Mouse (Mus musculus) MEL (cell line): Measurements from ENCODE around the gene Cd151. TPM values are rescaled to one million over a fixed set of nuclear protein-coding genes. Genes with fewer than 3 reads are reported as not detected.

Experiments used
- DNase-seq: peaks from one replicate; pipeline ENCODE4 v3.0.0; 2011; ENCODE audit warnings: low read depth, low spot score
- H3K27ac ChIP-seq: 2 replicates; pipeline ENCODE4 v1.5.1; 2012; ENCODE audit warnings: low read depth, mild to moderate bottlenecking, control low read depth, low read length, moderate library complexity; ENCODE audit not compliant: control insufficient read depth
- H3K27me3 ChIP-seq, 2 experiments: fragments of 150-350 bp in 1 of 2; sonication (generic) in 1 of 2; 2 replicates each; pipeline ENCODE4 v1.6.1; 2012; ENCODE audit warnings: low read length in 2 of 2, mild to moderate bottlenecking in 2 of 2, improper control_type of control experiment in 1 of 2, moderate library complexity in 1 of 2; ENCODE audit not compliant: insufficient read depth in 2 of 2, control insufficient read depth in 1 of 2
- H3K36me3 ChIP-seq, 2 experiments: 2 replicates each; pipeline ENCODE4 v1.6.1; 2012 to 2014; ENCODE audit warnings: low read length in 2 of 2, improper control_type of control experiment in 1 of 2, inconsistent platforms in 1 of 2, mild to moderate bottlenecking in 1 of 2; ENCODE audit not compliant: insufficient read depth in 2 of 2, control insufficient read depth in 1 of 2
- H3K4me1 ChIP-seq, 2 experiments: fragments of 150-350 bp in 1 of 2; sonication (generic) in 1 of 2; 2 replicates each; pipeline ENCODE4 v1.6.1; 2012; ENCODE audit warnings: low read length in 2 of 2, improper control_type of control experiment in 1 of 2, mild to moderate bottlenecking in 1 of 2; ENCODE audit not compliant: insufficient read depth in 2 of 2, control insufficient read depth in 1 of 2
- H3K4me3 ChIP-seq, 2 experiments: fragments of 150-350 bp in 1 of 2; sonication (generic) in 1 of 2; 2 replicates each; pipeline ENCODE4 v1.5.1; 2012; ENCODE audit warnings: low read depth in 2 of 2, low read length in 2 of 2, mild to moderate bottlenecking in 2 of 2, moderate library complexity in 2 of 2, control low read depth in 1 of 2, improper control_type of control experiment in 1 of 2; ENCODE audit not compliant: control insufficient read depth in 1 of 2, insufficient read depth in 1 of 2
- H3K79me2 ChIP-seq: 2 replicates; pipeline ENCODE4 v1.6.1; 2012; ENCODE audit warnings: mild to moderate bottlenecking, low read length, moderate library complexity; ENCODE audit not compliant: control insufficient read depth, poor library complexity, insufficient read depth
- H3K9ac ChIP-seq: 2 replicates; pipeline ENCODE4 v1.6.1; 2012; ENCODE audit warnings: low read depth, mild to moderate bottlenecking, control low read depth, low read length, moderate library complexity; ENCODE audit not compliant: control insufficient read depth, poor library complexity, severe bottlenecking
- H3K9me3 ChIP-seq: fragments of 150-350 bp; sonication (generic); replicated peaks from 2 replicates; pipeline ENCODE4 v1.6.1; 2012; ENCODE audit warnings: mild to moderate bottlenecking, low read length, improper control_type of control experiment, moderate library complexity; ENCODE audit not compliant: insufficient read depth
- BHLHE40 ChIP-seq: IDR thresholded peaks from 2 replicates; pipeline ENCODE4 v1.6.1; 2012; ENCODE audit warnings: low read depth, mild to moderate bottlenecking, inconsistent platforms, low read length, improper control_type of control experiment, borderline replicate concordance
- GABPA ChIP-seq: IDR thresholded peaks from 2 replicates; pipeline ENCODE4 v1.6.1; 2012; ENCODE audit warnings: low read depth, mild to moderate bottlenecking, inconsistent platforms, low read length, improper control_type of control experiment, moderate library complexity
- KAT2A ChIP-seq: conservative IDR thresholded peaks from 2 replicates; pipeline ENCODE4 v1.6.1; 2012; ENCODE audit warnings: low read depth, low read length, improper control_type of control experiment, inconsistent platforms
- MAFK ChIP-seq: IDR thresholded peaks from 2 replicates; pipeline ENCODE4 v1.6.1; 2011; ENCODE audit warnings: low read depth, mild to moderate bottlenecking, low read length, improper control_type of control experiment, borderline replicate concordance
- MAZ ChIP-seq: IDR thresholded peaks from 2 replicates; pipeline ENCODE4 v1.6.1; 2012; ENCODE audit warnings: low read depth, mild to moderate bottlenecking, inconsistent platforms, low read length, improper control_type of control experiment
- MEF2A ChIP-seq: IDR thresholded peaks from 2 replicates; pipeline ENCODE4 v1.6.1; 2014; ENCODE audit warnings: low read depth, mild to moderate bottlenecking, inconsistent platforms, low read length, improper control_type of control experiment; ENCODE audit not compliant: poor library complexity, insufficient replicate concordance, severe bottlenecking; ENCODE audit errors: extremely low read depth
- MYB ChIP-seq: IDR thresholded peaks from 2 replicates; pipeline ENCODE4 v1.6.1; 2011; ENCODE audit warnings: mild to moderate bottlenecking, low read depth, low read length, improper control_type of control experiment
- POLR2AphosphoS2 ChIP-seq: IDR thresholded peaks from 2 replicates; pipeline ENCODE4 v1.6.1; 2011; ENCODE audit warnings: low read length, improper control_type of control experiment
- POLR2AphosphoS5 ChIP-seq: IDR thresholded peaks from 2 replicates; pipeline ENCODE4 v1.6.1; 2012; ENCODE audit warnings: low read depth, borderline replicate concordance, mild to moderate bottlenecking, inconsistent platforms, low read length, moderate library complexity, mixed read lengths
- RAD21 ChIP-seq: IDR thresholded peaks from 2 replicates; pipeline ENCODE4 v1.6.1; 2011; ENCODE audit warnings: mild to moderate bottlenecking, low read depth, low read length, improper control_type of control experiment
- SIN3A ChIP-seq: IDR thresholded peaks from 2 replicates; pipeline ENCODE4 v1.6.1; 2012; ENCODE audit warnings: low read length, improper control_type of control experiment, inconsistent platforms
- UBTF ChIP-seq: IDR thresholded peaks from 2 replicates; pipeline ENCODE4 v1.6.1; 2012; ENCODE audit warnings: low read depth, mild to moderate bottlenecking, inconsistent platforms, low read length, improper control_type of control experiment, moderate library complexity, borderline replicate concordance; ENCODE audit not compliant: insufficient read depth
- USF1 ChIP-seq: IDR thresholded peaks from 2 replicates; pipeline ENCODE4 v1.6.1; 2014; ENCODE audit warnings: low read depth, mild to moderate bottlenecking, inconsistent platforms, low read length, improper control_type of control experiment, moderate library complexity
- ZKSCAN1 ChIP-seq: IDR thresholded peaks from 2 replicates; pipeline ENCODE4 v1.6.1; 2012; ENCODE audit warnings: low read depth, mild to moderate bottlenecking, inconsistent platforms, low read length, improper control_type of control experiment, moderate library complexity
- ZMIZ1 ChIP-seq: IDR thresholded peaks from 2 replicates; pipeline ENCODE4 v1.6.1; 2012; ENCODE audit warnings: low read depth, mild to moderate bottlenecking, inconsistent platforms, low read length, improper control_type of control experiment, moderate library complexity
- polyA plus RNA-seq, 2 experiments: library from polyadenylated mRNA; stranded (reverse) in 1 of 2; unstranded in 1 of 2; fragments of >175 nt in 1 of 2; fragments of >200 nt in 1 of 2; gene quantifications; 2 replicates each; pipeline versions ENCODE4 v1.2.1 to v1.2.4; 2012; ENCODE audit warnings: low replicate concordance in 2 of 2, low read depth in 1 of 2; ENCODE audit not compliant: insufficient read length in 2 of 2, insufficient read depth in 1 of 2, missing spikeins in 1 of 2
- total RNA-seq: library from RNA; depleted of rRNA; stranded (reverse); fragments of 300-350 nt; gene quantifications from 2 replicates; pipeline ENCODE4 v1.2.3, GENCODE M21; 2012

Cd151 gene
- total and polyA plus RNA-seq, 3 experiments, result 40.6 to 86.6 TPM; not detected in 1

GRCm38 (mm10) chr7:141428701-141429100, 38.5 kb upstream of the Cd151 start:
- TF ChIP-seq BHLHE40, result no peak
- TF ChIP-seq ZKSCAN1, result no peak
- TF ChIP-seq UBTF, result no peak
- TF ChIP-seq MAFK, result no peak
- TF ChIP-seq MEF2A, result no peak
- no peak for TF ChIP-seq SIN3A
- no peak for TF ChIP-seq ZMIZ1
- no peak for TF ChIP-seq KAT2A
- no peak for TF ChIP-seq USF1
- no peak for TF ChIP-seq RAD21
- no peak for TF ChIP-seq MYB
- no peak for TF ChIP-seq GABPA
- no peak for TF ChIP-seq POLR2AphosphoS5
- TF ChIP-seq, all 39 proteins: peak for 0
- H3K36me3 ChIP-seq, result peaks cover 0 to 4% of the 10 kb centered on the region in 2 experiments; a peak in 1 of 4 replicates
- peaks cover 0 to 6% of the 10 kb centered on the region in 2 experiments; a peak in 1 of 4 replicates for H3K4me1 ChIP-seq
- no peaks in the 10 kb centered on the region for H3K27me3 ChIP-seq
- no peak overlapping the region for H3K9ac ChIP-seq
- no peak overlapping the region for H3K27ac ChIP-seq
- no peak for DNase-seq
- H3K79me2 ChIP-seq, result no peaks in the 10 kb centered on the region
- no peak overlapping the region for H3K4me3 ChIP-seq
- H3K9me3 ChIP-seq, result no peaks in the 10 kb centered on the region

- no peak for DNase-seq
- H3K27me3 ChIP-seq, result no peaks in the 10 kb centered on the region
- TF ChIP-seq MAZ (no peak), POLR2AphosphoS2 (peak; percentile 4; the same call in 1 of the 2 replicates)
- TF ChIP-seq, all 39 proteins: peak for 1
- Histone ChIP-seq H3K27ac (no peak within 1 kb of the TSS), H3K4me3 (no peak within 1 kb of the TSS), H3K4me1 (peaks cover 0 to 6% of the 10 kb centered on the region in 2 experiments; a peak in 1 of 4 replicates), H3K36me3 (peaks cover 0 to 4% of the 10 kb centered on the region in 2 experiments; a peak in 2 of 4 replicates), H3K79me2 (0 out of 2 replicates have a peak, but pooled peaks cover under 1% of the 10 kb centered on the region), H3K9ac (no peak within 1 kb of the TSS), H3K9me3 (no peaks in the 10 kb centered on the region)
Observed at GRCm38 (mm10) chr7:141429310-141429709, 37.9 kb upstream of the Cd151 start, which contains the start of gene Cend1. Cend1 (minus strand) TSS chr7:141429491.
